Mouse (Mus musculus) layer of hippocampus, postnatal 10 days (tissue): ENCODE results near the gene Adora2a. TPM values are rescaled to one million over a fixed set of nuclear protein-coding genes. Genes with fewer than 3 reads are reported as not detected.

ENCODE experiments used
- DNase-seq, 2 experiments: peaks; one replicate each; pipeline ENCODE4 v3.0.0; 2021; ENCODE audit warnings: low spot score in 2 of 2
- total RNA-seq, 2 experiments: library from RNA; stranded (reverse); gene quantifications; 2 replicates each; pipeline ENCODE4 v1.2.3; 2021

Adora2a gene
- total RNA-seq, 2 experiments from 2014 or later, result 3.2 to 5.0 TPM

DNA sequence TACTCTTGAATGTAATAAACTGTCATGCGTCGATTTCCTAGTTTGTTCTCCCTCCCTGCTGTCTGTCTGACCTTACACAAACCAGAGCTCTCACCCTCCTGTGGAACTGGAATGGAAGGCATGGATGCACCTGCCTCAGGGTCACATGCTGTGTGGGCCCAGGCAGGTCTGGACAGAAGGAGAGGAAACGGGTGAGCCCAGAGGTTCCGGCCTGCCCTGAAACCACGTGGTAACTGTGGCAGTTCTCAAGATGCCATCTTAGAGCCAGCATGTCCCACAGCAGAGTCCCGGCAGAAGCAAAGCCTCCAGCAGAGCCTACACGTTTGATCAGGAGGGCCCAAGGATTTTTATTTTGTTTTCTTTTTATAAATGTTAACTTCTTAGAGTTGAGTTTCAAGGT is 4.3 kb upstream of the Adora2a start:
- no peak for DNase-seq

DNA sequence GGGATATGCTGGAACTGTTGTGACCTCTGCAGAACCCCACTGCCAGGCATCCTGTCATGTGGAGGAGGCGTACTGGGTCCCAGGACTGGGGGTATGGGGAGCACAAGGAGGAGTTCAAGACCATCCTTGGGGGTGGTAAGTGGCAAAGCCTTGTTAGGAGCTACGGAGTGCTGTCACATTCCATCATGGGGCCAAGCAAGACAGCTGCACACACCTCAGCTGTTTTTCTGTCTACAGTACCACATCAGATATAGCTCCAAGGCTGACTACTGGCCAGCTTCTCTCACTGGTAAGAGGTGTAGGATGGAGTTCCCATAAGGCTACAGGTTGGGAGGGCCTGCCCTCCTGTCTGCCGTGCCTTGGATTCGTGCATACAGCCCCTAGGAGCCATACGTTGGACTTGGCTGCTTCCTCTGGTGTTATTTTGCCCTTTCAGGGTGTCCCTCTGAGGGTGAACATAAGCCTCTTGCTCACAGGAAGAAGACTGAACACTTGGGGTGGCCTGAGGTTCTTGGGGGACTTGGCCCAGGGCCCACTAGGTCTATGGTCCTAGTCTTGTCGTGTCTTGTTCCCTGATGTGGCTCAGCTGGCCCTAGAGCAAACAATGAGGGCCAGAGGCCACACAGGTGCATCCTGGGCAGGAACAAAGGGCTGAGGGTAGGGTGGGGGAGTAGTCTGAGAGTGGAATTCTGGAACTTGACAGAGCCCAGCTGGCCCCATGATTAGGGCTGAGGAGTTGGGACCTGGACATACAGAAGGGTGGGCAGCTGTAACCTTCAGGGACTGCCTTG is 2.3 kb upstream of the Adora2a start:
- no peak for DNase-seq

DNA sequence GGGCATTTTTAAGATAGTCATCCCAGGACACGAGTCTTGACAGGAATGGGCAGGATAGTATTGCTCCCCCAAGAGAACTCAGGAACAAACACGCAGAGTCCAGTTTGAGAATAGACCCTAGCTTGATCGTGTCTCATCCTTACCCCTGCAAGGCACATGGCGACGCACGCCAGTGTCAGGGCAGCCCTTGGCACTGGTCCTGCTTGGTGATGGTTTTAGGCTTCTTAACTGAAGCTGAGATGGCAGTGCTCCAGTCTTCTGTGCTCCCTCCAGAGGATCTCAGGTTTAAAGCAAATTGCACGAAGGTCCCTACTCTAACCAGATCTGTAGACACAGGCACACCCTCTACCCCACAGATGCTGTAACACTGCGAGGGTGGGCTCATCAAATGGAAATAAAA is 921 bp upstream of the Adora2a start:
- peak in 1 of 2 experiments; percentile 39 for DNase-seq

DNA sequence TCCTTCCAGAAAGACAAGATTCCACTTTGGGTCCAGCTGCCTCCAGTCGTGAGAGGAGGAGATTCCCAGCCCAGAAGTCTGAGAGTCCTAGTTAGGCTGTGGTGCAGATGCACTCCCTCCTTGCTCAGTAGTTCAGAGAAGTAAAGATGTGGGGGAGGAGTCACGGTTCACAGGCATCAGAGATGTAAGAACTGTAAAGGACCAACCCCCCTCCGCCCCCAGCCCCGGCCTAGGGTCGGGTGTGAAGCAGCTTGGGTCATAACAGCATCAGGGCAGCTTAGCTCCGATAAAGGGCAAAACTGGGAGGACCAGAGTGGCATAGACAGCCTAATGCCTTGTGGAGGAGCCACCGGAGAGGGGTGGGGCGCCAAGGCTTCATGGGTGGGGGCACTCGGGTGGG is 205 bp upstream of the Adora2a start:
- no peak for DNase-seq

DNA sequence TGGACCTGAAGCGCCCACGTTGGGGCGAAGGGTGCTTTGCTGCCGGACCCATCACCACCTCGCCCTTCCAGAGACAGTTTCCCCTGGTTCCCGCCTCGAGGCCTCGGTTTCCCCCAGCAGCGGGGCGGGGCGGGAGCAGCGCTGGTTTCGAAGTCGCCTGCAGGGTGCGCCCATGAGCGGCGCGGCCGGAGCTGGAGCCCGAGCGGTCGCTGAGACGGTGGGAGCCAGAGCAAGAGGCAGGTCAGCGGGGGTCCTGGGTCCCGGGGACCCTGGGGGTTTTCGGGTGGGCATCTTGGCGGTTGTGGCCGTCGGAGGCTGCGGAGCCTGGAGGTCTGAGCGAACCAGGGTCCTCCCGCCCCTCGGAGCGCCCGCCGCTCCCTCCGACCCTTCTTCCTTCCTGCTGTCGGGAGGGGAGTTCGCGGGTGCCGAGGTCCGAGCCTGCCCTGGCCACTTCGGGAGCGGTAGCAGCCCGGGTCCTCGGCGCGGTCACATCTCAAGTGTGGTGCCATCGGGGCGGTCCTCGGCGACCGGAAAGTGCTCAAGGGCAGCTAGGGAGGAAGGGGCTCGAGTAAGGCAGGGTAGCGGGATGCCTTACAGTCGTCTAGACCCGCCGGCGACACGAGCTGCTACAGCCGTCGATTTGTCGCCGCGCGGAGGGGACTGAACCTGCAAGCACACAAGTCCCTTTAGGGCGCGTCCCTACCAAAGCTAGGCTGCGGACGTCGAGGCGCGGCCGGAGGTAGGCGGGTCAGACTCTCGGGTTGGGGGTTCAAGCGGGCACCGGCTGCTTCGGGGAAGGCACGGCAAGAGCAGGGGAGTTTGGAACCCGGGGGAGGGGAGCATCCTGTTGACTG is 458 bp downstream of the Adora2a start:
- DNase-seq, result peak; percentile 73 to 80

DNA sequence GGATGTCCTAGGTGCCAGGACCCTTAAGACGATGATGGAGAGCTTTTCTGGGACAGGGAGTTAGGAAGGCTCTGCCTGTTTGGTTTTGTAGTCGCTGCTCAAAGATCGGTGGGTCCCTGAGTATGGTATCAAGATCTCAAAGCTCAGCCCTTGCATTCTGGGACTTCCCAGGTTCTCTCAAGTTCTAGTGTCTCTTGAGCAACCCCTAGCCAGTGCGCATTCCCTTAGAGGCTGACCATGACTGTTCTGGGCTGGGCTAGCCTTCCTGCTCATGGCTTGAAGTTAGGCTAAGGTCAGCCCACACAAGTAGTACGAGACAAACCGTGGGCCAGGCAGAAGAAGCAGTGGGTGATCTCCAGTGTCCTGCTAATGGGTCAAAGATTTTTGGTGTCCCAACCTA is 1.5 kb downstream of the Adora2a start:
- no peak for DNase-seq

DNA sequence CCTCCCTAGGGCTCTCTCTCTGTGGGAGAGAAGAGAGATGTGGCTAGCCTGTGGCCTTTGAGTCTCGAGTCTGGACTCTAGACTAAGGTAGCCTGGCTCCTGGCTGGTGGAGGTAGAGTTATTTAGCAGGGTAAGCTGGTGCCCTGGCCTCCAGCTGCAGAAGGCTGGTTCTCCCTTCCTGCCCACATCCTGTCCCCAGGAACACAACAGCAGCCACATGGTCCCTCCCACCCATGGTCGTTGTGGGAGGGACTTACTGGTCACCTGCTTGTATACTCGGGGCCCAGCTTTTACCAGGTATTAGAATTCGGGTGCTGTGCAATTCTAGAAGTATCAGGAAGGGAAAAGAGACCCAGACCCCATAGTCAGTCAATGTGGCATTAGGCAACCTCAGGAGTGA is 3.6 kb downstream of the Adora2a start:
- no peak for DNase-seq

DNA sequence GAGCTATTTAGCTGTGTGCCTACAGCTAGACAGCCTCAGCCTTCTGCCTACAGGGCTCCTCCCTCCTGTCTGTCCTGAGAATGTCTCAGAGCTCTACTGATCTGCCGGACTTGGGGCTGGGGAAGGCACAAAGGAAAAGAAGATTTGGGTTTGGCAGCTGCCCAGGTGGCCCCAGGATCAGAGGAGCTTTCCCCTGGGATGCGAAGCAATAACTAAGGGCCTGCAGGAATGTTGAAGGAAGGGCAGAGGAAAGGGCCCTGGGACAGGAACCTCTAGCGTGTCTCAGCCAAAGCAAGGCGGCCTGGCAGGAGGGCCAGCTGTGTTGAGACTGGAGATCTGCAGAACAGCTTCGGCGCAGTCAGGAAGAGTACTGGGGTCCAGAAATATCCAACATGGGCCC is 6.3 kb downstream of the Adora2a start:
- no peak for DNase-seq

DNA sequence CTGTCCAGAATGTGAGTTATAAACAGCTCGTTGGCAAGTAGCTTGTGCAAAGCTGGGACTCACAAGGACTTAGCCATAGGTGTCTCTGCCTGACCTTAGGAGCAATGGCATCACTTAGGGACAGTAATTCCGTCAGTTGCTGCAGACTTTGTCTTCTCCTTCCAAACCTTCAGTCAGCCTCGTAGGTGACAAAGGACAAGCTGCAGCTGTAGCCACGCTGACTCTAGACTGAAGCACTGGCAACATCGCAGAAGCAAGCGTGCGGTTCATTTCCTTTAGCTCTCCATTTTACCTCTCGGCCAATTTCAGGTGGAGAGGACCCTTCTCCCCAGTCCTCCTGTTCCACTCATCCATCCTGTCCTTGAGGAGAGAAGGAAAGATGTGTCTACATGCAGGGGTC is 7.3 kb downstream of the Adora2a start:
- no peak for DNase-seq

DNA sequence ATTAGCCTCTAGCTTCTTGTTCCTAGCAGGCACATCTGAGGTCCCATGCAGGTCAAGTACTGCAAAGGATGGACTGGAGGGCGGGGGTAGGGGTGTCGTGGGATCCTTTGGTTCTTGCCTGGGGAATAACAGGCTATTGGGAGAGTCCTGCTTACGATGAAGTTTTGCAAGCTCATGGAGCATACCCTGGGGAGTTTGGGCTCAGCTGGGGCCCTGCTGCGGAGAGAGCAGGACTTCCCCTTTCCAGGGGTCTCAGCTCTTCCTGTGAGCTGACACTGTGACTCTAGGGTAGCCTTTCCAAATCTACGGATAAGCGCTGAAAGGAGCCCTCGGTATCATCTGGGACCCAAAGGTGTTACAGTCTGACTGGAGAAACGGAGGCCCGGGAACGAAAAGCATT is 7.7 kb downstream of the Adora2a start:
- DNase-seq, result no peak

DNA sequence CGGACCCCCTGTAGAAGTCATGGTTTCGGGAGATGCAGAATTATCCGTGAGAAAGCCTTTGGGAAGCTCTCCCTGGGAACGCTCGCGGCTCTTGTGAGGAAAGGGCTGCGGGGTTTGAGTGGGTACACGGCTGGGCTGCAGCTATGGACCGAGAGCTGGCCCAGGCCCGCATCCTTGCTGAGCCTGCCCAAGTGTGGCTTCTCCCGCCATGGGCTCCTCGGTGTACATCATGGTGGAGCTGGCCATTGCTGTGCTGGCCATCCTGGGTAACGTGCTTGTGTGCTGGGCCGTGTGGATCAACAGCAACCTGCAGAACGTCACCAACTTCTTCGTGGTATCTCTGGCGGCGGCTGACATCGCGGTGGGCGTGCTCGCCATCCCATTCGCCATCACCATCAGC is 9.1 kb downstream of the Adora2a start:
- DNase-seq, result no peak

DNA sequence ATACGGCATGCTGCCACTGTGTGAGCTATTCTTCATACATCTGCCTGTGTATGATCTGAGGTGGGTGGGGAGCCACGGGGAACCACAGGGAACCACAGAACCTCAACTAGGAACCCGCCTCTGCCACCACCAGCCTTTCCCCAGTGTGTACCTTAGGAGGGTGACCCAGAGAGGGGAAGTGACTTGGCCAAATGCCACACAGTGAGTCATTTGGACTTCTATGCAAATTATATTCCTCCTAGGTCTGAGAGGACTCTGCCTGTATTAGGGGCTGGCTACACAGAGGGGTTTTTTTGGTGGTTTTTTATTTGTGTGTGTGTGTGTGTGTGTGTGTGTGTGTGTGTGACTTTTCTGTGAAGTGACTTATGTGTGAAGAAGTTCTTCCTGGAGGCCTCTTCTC is 9.9 kb downstream of the Adora2a start:
- no peak for DNase-seq

DNA sequence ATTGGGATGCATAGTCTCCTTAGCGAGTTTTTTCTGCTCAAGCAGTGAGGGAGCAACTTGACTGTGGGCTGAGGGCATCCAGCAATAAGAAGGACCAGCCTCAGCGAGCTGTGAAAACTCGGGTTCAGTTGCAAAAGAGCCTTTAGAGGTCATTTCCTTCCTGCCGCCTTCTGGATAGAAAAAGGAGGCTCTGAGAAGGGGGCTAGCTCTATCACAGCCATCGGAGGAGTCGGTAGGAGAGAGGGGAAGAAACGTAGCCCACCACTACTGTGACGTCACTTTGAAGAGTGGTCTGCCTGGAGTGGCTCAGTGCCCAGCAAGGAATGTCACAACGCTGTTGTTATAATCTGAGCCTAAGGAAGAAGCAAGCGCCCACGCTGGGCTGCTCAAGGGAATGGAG is 10.4 kb downstream of the Adora2a start:
- no peak for DNase-seq

DNA sequence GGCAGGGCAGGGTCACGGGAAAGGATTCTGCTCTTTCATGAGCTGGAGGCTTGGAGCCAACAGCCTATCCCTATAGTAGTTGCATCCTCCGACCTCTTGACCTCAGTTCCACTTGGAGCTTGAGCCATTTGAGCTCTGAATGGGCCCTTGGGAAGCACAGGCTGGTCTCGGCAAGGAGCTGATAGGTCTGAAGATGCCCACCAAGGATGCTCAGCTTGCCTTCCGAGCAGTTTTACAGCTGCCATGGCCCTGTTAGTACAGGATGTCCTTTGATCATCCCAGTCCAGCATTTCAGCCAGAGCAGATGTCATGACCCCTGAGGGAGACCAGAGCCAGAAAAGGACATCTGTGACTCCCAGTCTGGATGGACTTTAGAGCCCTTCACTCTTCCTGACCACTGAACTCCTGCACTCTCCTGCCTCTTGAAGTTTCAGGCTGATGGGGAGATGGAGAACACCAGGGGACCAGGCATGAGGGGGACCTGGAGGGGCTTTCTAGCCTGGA is 11.6 kb downstream of the Adora2a start:
- DNase-seq, result no peak

DNA sequence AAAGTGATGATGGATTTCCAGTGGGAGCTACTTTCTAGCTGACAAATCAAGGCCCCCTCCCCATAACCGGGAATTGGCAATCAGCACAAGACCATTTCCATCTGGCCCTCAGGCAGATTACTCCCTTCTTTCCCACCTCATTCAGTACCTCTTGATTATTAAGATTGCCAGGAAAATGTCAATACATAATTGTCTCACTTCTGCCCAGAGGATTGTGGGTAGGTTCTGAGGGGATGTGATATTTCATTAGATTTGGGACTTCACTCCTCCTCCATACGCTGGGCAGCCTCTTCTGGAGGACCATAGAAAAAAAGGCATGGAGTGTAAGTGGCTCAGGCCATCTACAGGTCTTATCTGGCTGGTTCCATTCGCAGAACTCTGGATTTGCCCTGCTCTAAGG is 15.6 kb downstream of the Adora2a start:
- DNase-seq, result no peak

DNA sequence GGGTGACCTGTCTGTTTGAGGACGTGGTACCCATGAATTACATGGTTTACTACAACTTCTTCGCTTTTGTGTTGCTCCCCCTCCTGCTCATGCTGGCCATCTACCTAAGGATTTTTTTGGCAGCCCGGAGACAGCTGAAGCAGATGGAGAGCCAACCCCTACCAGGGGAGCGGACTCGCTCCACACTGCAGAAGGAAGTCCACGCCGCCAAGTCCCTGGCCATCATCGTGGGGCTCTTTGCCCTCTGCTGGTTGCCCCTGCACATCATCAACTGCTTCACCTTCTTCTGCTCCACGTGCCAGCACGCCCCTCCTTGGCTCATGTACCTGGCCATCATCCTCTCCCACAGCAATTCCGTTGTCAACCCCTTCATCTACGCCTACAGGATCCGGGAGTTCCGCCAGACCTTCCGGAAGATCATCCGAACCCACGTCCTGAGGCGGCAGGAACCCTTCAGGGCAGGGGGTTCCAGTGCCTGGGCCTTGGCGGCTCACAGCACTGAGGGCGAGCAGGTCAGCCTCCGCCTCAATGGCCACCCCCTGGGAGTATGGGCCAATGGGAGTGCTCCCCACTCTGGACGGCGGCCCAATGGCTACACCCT is 16.6 kb downstream of the Adora2a start:
- DNase-seq, result no peak

DNA sequence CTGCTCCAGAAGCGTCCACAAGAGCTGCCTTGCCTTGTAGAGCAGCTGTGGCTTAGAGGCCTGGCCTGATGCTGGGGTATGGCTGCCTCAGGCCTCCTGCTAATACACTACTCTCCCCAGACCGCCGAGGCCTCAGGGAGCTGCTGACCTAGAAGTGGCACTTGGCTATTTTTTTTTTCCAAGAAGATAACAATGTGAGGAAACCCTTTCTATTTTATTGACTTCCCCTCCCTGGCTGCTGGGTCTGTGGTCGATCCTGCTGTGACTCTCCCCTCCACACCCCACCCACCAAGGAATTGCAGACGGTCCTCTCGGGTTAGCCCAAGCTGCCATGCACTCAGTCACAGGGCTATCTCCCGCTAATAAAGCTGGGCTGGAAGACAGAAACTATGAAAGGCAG is 17.5 kb downstream of the Adora2a start:
- no peak for DNase-seq

DNA sequence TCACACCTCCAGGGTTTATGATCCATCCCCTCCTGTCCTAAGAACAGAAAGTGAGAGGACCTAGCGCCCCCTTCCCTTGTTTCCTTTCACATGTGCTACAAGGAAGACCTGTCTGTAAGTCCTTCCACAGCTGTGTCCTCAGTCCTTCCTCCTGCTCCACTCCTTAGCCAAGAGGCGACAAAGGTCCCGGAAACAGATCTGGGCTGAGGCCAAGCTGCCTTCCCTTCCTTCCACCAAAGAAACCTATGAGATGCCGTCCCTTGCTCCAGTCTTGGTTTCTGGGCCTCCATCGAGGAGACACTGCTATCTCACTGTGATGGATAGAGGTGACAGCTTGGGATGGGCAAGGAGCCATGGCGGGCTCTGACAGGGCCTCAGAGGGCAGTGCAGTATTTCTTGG is 18.4 kb downstream of the Adora2a start:
- no peak for DNase-seq

DNA sequence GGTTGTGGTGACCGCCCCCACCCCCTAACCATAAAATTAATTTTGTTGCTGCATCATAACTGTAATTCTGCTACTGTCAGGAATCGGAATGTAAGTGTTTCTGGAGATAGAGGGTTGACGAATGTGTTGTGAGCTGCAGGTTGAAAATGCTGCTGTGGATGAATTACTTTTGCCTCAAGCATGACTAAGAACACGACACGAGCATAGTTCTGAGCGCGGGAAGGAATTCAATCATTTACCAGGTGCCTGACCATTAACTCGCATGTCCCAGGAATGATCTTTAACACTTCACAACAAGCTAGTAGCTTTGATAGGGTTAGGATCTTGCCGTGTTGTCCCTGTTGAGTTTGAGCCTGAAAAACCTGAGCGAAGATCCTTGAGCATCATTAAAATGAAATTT is 20.6 kb downstream of the Adora2a start:
- no peak for DNase-seq

DNA sequence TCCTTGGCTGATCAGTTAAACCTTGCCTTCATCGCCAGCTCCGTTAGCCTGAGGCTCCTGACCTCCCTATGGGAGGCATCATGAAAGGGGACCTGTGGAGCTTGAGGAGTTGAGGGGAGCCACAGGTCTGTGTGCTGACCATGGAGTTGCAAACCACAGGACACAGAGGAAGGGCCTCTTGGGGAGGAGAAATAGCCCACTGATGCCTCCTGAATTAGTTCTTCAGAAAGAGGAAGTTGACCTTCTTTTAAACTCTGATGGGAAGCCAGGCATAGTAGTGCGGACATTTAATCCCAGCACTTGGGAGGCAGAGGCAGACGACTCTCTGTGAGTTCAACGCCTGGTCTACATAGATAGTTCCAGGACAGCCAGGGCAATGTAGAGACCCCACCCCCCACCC is 22.2 kb downstream of the Adora2a start:
- no peak for DNase-seq

DNA sequence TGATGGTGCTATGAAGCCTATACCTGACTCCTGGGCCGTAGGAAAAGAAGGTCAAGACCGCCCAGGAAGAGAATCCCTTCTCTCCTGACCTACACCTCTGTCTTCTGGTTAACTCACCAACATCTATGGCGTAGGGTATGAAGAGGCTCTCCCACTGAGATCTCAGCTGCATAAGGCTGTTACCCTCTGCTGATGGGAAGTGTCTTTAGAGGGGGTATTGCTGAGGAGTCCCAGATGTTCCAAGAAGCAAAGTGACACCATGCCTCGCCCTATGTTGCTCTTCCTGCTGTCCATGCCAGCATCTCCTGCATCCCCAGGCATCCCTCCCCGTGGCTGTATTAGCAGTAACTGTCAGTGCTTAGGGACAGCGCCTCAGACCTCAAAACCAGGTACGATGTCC is 22.7 kb downstream of the Adora2a start:
- no peak for DNase-seq

DNA sequence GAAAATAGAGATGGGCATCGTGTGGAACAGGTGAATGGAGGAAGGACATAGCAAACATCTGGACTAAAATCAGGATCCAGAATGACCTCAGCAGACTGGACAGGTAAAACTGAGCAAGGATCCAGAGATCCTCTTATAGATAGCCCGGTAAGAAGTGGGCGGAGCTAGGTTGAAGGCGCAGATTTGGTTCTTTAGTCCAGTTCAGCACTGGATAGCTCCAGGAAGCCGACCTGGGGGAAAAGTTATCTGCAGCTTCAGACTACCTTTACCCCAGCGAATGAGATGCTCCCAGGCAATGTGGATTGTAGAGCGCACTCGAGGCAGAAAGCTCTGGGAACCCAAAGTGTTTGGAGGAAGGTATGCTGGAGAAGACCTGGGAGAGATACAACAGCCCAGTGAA is 25.3 kb downstream of the Adora2a start:
- no peak for DNase-seq
